Mouse (Mus musculus): ENCODE results near the gene Sbk2.

- TF ChIP-seq POLR2A (IDR thresholded peaks at IDR 0.05; ENCODE audit: borderline replicate concordance, low read depth, low read length) (no peak), CTCF (IDR thresholded peaks at IDR 0.05; ENCODE audit: low read depth, low read length) (no peak)
Measured at GRCm38 (mm10) chr7:4948386-4948785, 15.8 kb downstream of the Sbk2 start.

Data from bone marrow macrophage, adult 2 months (primary cell).